Mouse (Mus musculus) forebrain, embryonic 11.5 days (tissue): Measurements from ENCODE around the gene Dnase1l1. TPM values are rescaled to one million over a fixed set of nuclear protein-coding genes. Genes with fewer than 3 reads are reported as not detected.

Experiments used
- ATAC-seq: fragments of 200-750 bp; cut with Nextera tagmentation; replicated peaks from 2 replicates; pipeline ENCODE4 v1.8.0; 2017; ENCODE audit warnings: moderate TSS enrichment; ENCODE audit not compliant: low FRiP score
- DNase-seq: peaks from one replicate; pipeline ENCODE4 v3.0.0-alpha.2; 2017; ENCODE audit warnings: low spot score
- H3K27ac ChIP-seq: fragments of 300-500 bp; sonication (generic); 2 replicates; pipeline ENCODE4 v1.5.1; 2014; ENCODE audit warnings: low read depth, low read length
- H3K27me3 ChIP-seq: fragments of 300-500 bp; sonication (generic); 2 replicates; pipeline ENCODE4 v1.6.1; 2014; ENCODE audit warnings: mild to moderate bottlenecking, low read length, mixed read lengths; ENCODE audit not compliant: control insufficient read depth, insufficient read depth
- H3K36me3 ChIP-seq: fragments of 300-500 bp; sonication (generic); 2 replicates; pipeline ENCODE4 v1.6.1; 2014; ENCODE audit warnings: mild to moderate bottlenecking, low read length, moderate library complexity, mixed read lengths; ENCODE audit not compliant: control insufficient read depth, insufficient read depth
- H3K4me1 ChIP-seq: fragments of 300-500 bp; sonication (generic); replicated peaks from 2 replicates; pipeline ENCODE4 v1.6.1; 2014; ENCODE audit warnings: low read length, mixed read lengths; ENCODE audit not compliant: control insufficient read depth, insufficient read depth
- H3K4me2 ChIP-seq: fragments of 300-500 bp; sonication (generic); 2 replicates; pipeline ENCODE4 v1.6.1; 2014; ENCODE audit warnings: low read depth, mild to moderate bottlenecking, low read length, moderate library complexity, mixed read lengths; ENCODE audit not compliant: severe bottlenecking
- H3K4me3 ChIP-seq: fragments of 300-500 bp; sonication (generic); 2 replicates; pipeline ENCODE4 v1.5.1; 2014; ENCODE audit warnings: low read depth, low read length
- H3K9ac ChIP-seq: fragments of 300-500 bp; sonication (generic); 2 replicates; pipeline ENCODE4 v1.6.1; 2014; ENCODE audit warnings: low read length
- H3K9me3 ChIP-seq: fragments of 300-500 bp; sonication (generic); 2 replicates; pipeline ENCODE4 v1.6.1; 2016; ENCODE audit warnings: low read length, mixed read lengths; ENCODE audit not compliant: control insufficient read depth
- WGBS: fragments of 180-500 bp; shearing (Covaris S2); extraction: QIAGEN DNeasy Blood & Tissue Kit; methylation state at CpG from one replicate; pipeline ENCODE4 v1.1.7; 2014; 5-methylcytosine and 5-hydroxymethylcytosine counted together
- polyA plus RNA-seq: library from polyadenylated mRNA; unstranded; fragments of >200 nt; fragmentation: Nextera tagmentation; extraction: Ambion mirVana; gene quantifications from 2 replicates; pipeline ENCODE4 v1.2.1, GENCODE M21; 2014

Dnase1l1 gene
- polyA plus RNA-seq, 1 experiment from 2014 or later: 3.5 TPM

GRCm38 (mm10) chrX:74249615-74250014 lies 32.5 kb downstream of the Dnase1l1 start, which contains the start of gene Flna:
Gene Flna (minus strand): TSS chrX:74249820.
- peak; percentile 80 for DNase-seq

GRCm38 (mm10) chrX:74248651-74249050 lies 33.5 kb downstream of the Dnase1l1 start:
- no peaks in the 10 kb centered on the region for H3K9me3 ChIP-seq
- ATAC-seq: no peak
- peak; percentile 77 for DNase-seq
- H3K27ac ChIP-seq: no peak overlapping the region
- no peak overlapping the region for H3K9ac ChIP-seq
- H3K4me3 ChIP-seq: no peak overlapping the region
- H3K4me1 ChIP-seq: no peaks in the 10 kb centered on the region
- 16% methylated on average over 3 of the region's 3 CpGs for WGBS
- no peaks in the 10 kb centered on the region for H3K27me3 ChIP-seq
- no peaks in the 10 kb centered on the region for H3K36me3 ChIP-seq
- no peak overlapping the region for H3K4me2 ChIP-seq

More at GRCm38 (mm10) chrX:74249615-74250014, 32.5 kb downstream of the Dnase1l1 start, which contains the start of gene Flna:
- H3K27ac ChIP-seq: no peak within 1 kb of the TSS
- H3K27me3 ChIP-seq: no peaks in the 10 kb centered on the region
- no peaks in the 10 kb centered on the region for H3K9me3 ChIP-seq
- no peak for ATAC-seq
- WGBS: 20% methylated on average over 37 of the region's 38 CpGs
- H3K4me3 ChIP-seq: peak within 1 kb of the TSS; percentile 36
- H3K4me1 ChIP-seq: no peaks in the 10 kb centered on the region
- peak within 1 kb of the TSS; percentile 59 for H3K4me2 ChIP-seq
- H3K36me3 ChIP-seq: no peaks in the 10 kb centered on the region
- peak within 1 kb of the TSS; percentile 61 for H3K9ac ChIP-seq

- Histone ChIP-seq H3K4me2 (peak overlapping the region; percentile 53), H3K4me3 (peak overlapping the region; percentile 54), H3K4me1 (no peaks in the 10 kb centered on the region), H3K9ac (0 out of 2 replicates have a peak overlapping the region, but pooled peaks have one; percentile 29), H3K9me3 (no peaks in the 10 kb centered on the region), H3K27ac (no peak overlapping the region), H3K27me3 (no peaks in the 10 kb centered on the region), H3K36me3 (no peaks in the 10 kb centered on the region)
- ATAC-seq (peak; percentile 35), DNase-seq (no peak)
- 26% methylated on average over 14 of the region's 15 CpGs for WGBS
Observed at GRCm38 (mm10) chrX:74246693-74247092, 35.4 kb downstream of the Dnase1l1 start.

GRCm38 (mm10) chrX:74246213-74246681 lies 35.9 kb downstream of the Dnase1l1 start:
- Histone ChIP-seq H3K36me3 (peaks cover under 1% of the 10 kb centered on the region; the same call in 1 of the 2 replicates), H3K27me3 (no peaks in the 10 kb centered on the region), H3K9ac (peak overlapping the region; percentile 76), H3K27ac (peak overlapping the region; percentile 75), H3K4me1 (no peaks in the 10 kb centered on the region), H3K4me3 (peak overlapping the region; percentile 54), H3K9me3 (no peaks in the 10 kb centered on the region), H3K4me2 (peak overlapping the region; percentile 61)
- WGBS: 26% methylated on average over 31 of the region's 38 CpGs
- DNase-seq (peak; percentile 89), ATAC-seq (peak; percentile 89)

GRCm38 (mm10) chrX:74245687-74246086 lies 36.5 kb downstream of the Dnase1l1 start:
- 11% methylated on average over 19 of the region's 21 CpGs for WGBS
- Histone ChIP-seq H3K27me3 (no peaks in the 10 kb centered on the region), H3K36me3 (peaks cover 3% of the 10 kb centered on the region; the same call in 1 of the 2 replicates), H3K27ac (peak overlapping the region; percentile 75), H3K4me2 (peak overlapping the region; percentile 61), H3K9ac (peak overlapping the region; percentile 76), H3K9me3 (no peaks in the 10 kb centered on the region), H3K4me3 (peak overlapping the region; percentile 54), H3K4me1 (no peaks in the 10 kb centered on the region)
- ATAC-seq (peak; percentile 59), DNase-seq (peak; percentile 84)

GRCm38 (mm10) chrX:74245107-74245506 lies 37.0 kb downstream of the Dnase1l1 start:
- ATAC-seq (no peak), DNase-seq (no peak)
- peak overlapping the region; percentile 54 for H3K4me3 ChIP-seq
- peak overlapping the region; percentile 61 for H3K4me2 ChIP-seq
- no peaks in the 10 kb centered on the region for H3K27me3 ChIP-seq
- H3K27ac ChIP-seq: no peak overlapping the region
- no peaks in the 10 kb centered on the region for H3K9me3 ChIP-seq
- no peaks in the 10 kb centered on the region for H3K4me1 ChIP-seq
- WGBS: 33% methylated on average over 1 of the region's 1 CpGs
- peak overlapping the region; percentile 76 for H3K9ac ChIP-seq
- H3K36me3 ChIP-seq: peaks cover 3% of the 10 kb centered on the region; the same call in 1 of the 2 replicates

GRCm38 (mm10) chrX:74244614-74245083 lies 37.5 kb downstream of the Dnase1l1 start:
- H3K4me3 ChIP-seq: peak overlapping the region; percentile 54
- 0 out of 2 replicates have a peak, but pooled peaks have one; percentile 15 for ATAC-seq
- peak overlapping the region; percentile 61 for H3K4me2 ChIP-seq
- no peak overlapping the region for H3K27ac ChIP-seq
- peak; percentile 63 for DNase-seq
- H3K27me3 ChIP-seq: no peaks in the 10 kb centered on the region
- 33% methylated on average over 3 of the region's 3 CpGs for WGBS
- H3K36me3 ChIP-seq: peaks cover 3% of the 10 kb centered on the region; the same call in 1 of the 2 replicates
- H3K9ac ChIP-seq: peak overlapping the region; percentile 76
- H3K4me1 ChIP-seq: no peaks in the 10 kb centered on the region
- no peaks in the 10 kb centered on the region for H3K9me3 ChIP-seq

GRCm38 (mm10) chrX:74243807-74244206 lies 38.3 kb downstream of the Dnase1l1 start:
- no peak overlapping the region for H3K27ac ChIP-seq
- no peaks in the 10 kb centered on the region for H3K27me3 ChIP-seq
- no peak for ATAC-seq
- no peak for DNase-seq
- no peaks in the 10 kb centered on the region for H3K9me3 ChIP-seq
- H3K9ac ChIP-seq: peak overlapping the region; percentile 29; the same call in 1 of the 2 replicates
- peak overlapping the region; percentile 61 for H3K4me2 ChIP-seq
- H3K4me3 ChIP-seq: peak overlapping the region; percentile 54
- 72% methylated on average over 3 of the region's 3 CpGs for WGBS
- no peaks in the 10 kb centered on the region for H3K4me1 ChIP-seq
- H3K36me3 ChIP-seq: peaks cover 3% of the 10 kb centered on the region; the same call in 1 of the 2 replicates
